Mouse (Mus musculus) MEL (cell line): ENCODE measurements at regions not wholly inside any gene's neighbourhood (a gene's known extent, or its start where the extent isn't known, plus 50 kb on each side); places are given as distances from the start of the nearest gene placed in this dataset.

Experiments
- DNase-seq: peaks from one replicate; pipeline ENCODE4 v3.0.0; 2011; ENCODE audit warnings: low read depth, low spot score
- H3K27ac ChIP-seq: 2 replicates; pipeline ENCODE4 v1.5.1; 2012; ENCODE audit warnings: low read depth, mild to moderate bottlenecking, control low read depth, low read length, moderate library complexity; ENCODE audit not compliant: control insufficient read depth
- H3K27me3 ChIP-seq, 2 experiments: fragments of 150-350 bp in 1 of 2; sonication (generic) in 1 of 2; 2 replicates each; pipeline ENCODE4 v1.6.1; 2012; ENCODE audit warnings: low read length in 2 of 2, mild to moderate bottlenecking in 2 of 2, improper control_type of control experiment in 1 of 2, moderate library complexity in 1 of 2; ENCODE audit not compliant: insufficient read depth in 2 of 2, control insufficient read depth in 1 of 2
- H3K36me3 ChIP-seq, 2 experiments: 2 replicates each; pipeline ENCODE4 v1.6.1; 2012 to 2014; ENCODE audit warnings: low read length in 2 of 2, improper control_type of control experiment in 1 of 2, inconsistent platforms in 1 of 2, mild to moderate bottlenecking in 1 of 2; ENCODE audit not compliant: insufficient read depth in 2 of 2, control insufficient read depth in 1 of 2
- H3K4me1 ChIP-seq, 2 experiments: fragments of 150-350 bp in 1 of 2; sonication (generic) in 1 of 2; 2 replicates each; pipeline ENCODE4 v1.6.1; 2012; ENCODE audit warnings: low read length in 2 of 2, improper control_type of control experiment in 1 of 2, mild to moderate bottlenecking in 1 of 2; ENCODE audit not compliant: insufficient read depth in 2 of 2, control insufficient read depth in 1 of 2
- H3K4me3 ChIP-seq, 2 experiments: fragments of 150-350 bp in 1 of 2; sonication (generic) in 1 of 2; 2 replicates each; pipeline ENCODE4 v1.5.1; 2012; ENCODE audit warnings: low read depth in 2 of 2, low read length in 2 of 2, mild to moderate bottlenecking in 2 of 2, moderate library complexity in 2 of 2, control low read depth in 1 of 2, improper control_type of control experiment in 1 of 2; ENCODE audit not compliant: control insufficient read depth in 1 of 2, insufficient read depth in 1 of 2
- H3K79me2 ChIP-seq: 2 replicates; pipeline ENCODE4 v1.6.1; 2012; ENCODE audit warnings: mild to moderate bottlenecking, low read length, moderate library complexity; ENCODE audit not compliant: control insufficient read depth, poor library complexity, insufficient read depth
- H3K9ac ChIP-seq: 2 replicates; pipeline ENCODE4 v1.6.1; 2012; ENCODE audit warnings: low read depth, mild to moderate bottlenecking, control low read depth, low read length, moderate library complexity; ENCODE audit not compliant: control insufficient read depth, poor library complexity, severe bottlenecking
- H3K9me3 ChIP-seq: fragments of 150-350 bp; sonication (generic); replicated peaks from 2 replicates; pipeline ENCODE4 v1.6.1; 2012; ENCODE audit warnings: mild to moderate bottlenecking, low read length, improper control_type of control experiment, moderate library complexity; ENCODE audit not compliant: insufficient read depth
- BHLHE40 ChIP-seq: IDR thresholded peaks from 2 replicates; pipeline ENCODE4 v1.6.1; 2012; ENCODE audit warnings: low read depth, mild to moderate bottlenecking, inconsistent platforms, low read length, improper control_type of control experiment, borderline replicate concordance
- CHD1 ChIP-seq: IDR thresholded peaks from 2 replicates; pipeline ENCODE4 v1.6.1; 2012; ENCODE audit warnings: low read depth, mild to moderate bottlenecking, inconsistent platforms, low read length, improper control_type of control experiment
- CHD2 ChIP-seq: IDR thresholded peaks from 2 replicates; pipeline ENCODE4 v1.6.1; 2011; ENCODE audit warnings: low read length, improper control_type of control experiment
- CTCF ChIP-seq, 3 experiments: IDR thresholded peaks in 2 of 3; conservative IDR thresholded peaks in 1 of 3; 2 replicates each; pipeline ENCODE4 v1.5.1; 2011 to 2012; ENCODE audit warnings: low read length in 3 of 3, low read depth in 2 of 3, mild to moderate bottlenecking in 2 of 3, improper control_type of control experiment in 1 of 3, inconsistent platforms in 1 of 3, mixed read lengths in 1 of 3, moderate library complexity in 1 of 3; ENCODE audit not compliant: control insufficient read depth in 1 of 3, insufficient read depth in 1 of 3, poor library complexity in 1 of 3, severe bottlenecking in 1 of 3
- E2F4 ChIP-seq: IDR thresholded peaks from 2 replicates; pipeline ENCODE4 v1.6.1; 2011; ENCODE audit warnings: low read depth, low read length, improper control_type of control experiment, borderline replicate concordance
- ELF1 ChIP-seq: IDR thresholded peaks from 2 replicates; pipeline ENCODE4 v1.6.1; 2014; ENCODE audit warnings: low read depth, mild to moderate bottlenecking, inconsistent platforms, low read length, improper control_type of control experiment, moderate library complexity
- EP300 ChIP-seq, 2 experiments: IDR thresholded peaks; 2 replicates each; pipeline ENCODE4 v1.6.1; 2011; ENCODE audit warnings: improper control_type of control experiment in 2 of 2, low read length in 2 of 2, low read depth in 1 of 2, mild to moderate bottlenecking in 1 of 2
- ETS1 ChIP-seq: IDR thresholded peaks from 2 replicates; pipeline ENCODE4 v1.6.1; 2012; ENCODE audit warnings: low read depth, mild to moderate bottlenecking, inconsistent platforms, low read length, improper control_type of control experiment, moderate library complexity
- GABPA ChIP-seq: IDR thresholded peaks from 2 replicates; pipeline ENCODE4 v1.6.1; 2012; ENCODE audit warnings: low read depth, mild to moderate bottlenecking, inconsistent platforms, low read length, improper control_type of control experiment, moderate library complexity
- GATA1 ChIP-seq: IDR thresholded peaks from 2 replicates; pipeline ENCODE4 v1.6.1; 2011; ENCODE audit warnings: low read depth, low read length, improper control_type of control experiment
- HCFC1 ChIP-seq: IDR thresholded peaks from 2 replicates; pipeline ENCODE4 v1.6.1; 2012; ENCODE audit warnings: low read depth, mild to moderate bottlenecking, inconsistent platforms, low read length, improper control_type of control experiment, moderate library complexity
- JUND ChIP-seq: IDR thresholded peaks from 2 replicates; pipeline ENCODE4 v1.6.1; 2011; ENCODE audit warnings: low read depth, mild to moderate bottlenecking, improper control_type of control experiment, low read length
- MAFK ChIP-seq: IDR thresholded peaks from 2 replicates; pipeline ENCODE4 v1.6.1; 2011; ENCODE audit warnings: low read depth, mild to moderate bottlenecking, low read length, improper control_type of control experiment, borderline replicate concordance
- MAX ChIP-seq: IDR thresholded peaks from 2 replicates; pipeline ENCODE4 v1.6.1; 2011; ENCODE audit warnings: low read length, improper control_type of control experiment
- MAZ ChIP-seq: IDR thresholded peaks from 2 replicates; pipeline ENCODE4 v1.6.1; 2012; ENCODE audit warnings: low read depth, mild to moderate bottlenecking, inconsistent platforms, low read length, improper control_type of control experiment
- MEF2A ChIP-seq: IDR thresholded peaks from 2 replicates; pipeline ENCODE4 v1.6.1; 2014; ENCODE audit warnings: low read depth, mild to moderate bottlenecking, inconsistent platforms, low read length, improper control_type of control experiment; ENCODE audit not compliant: poor library complexity, insufficient replicate concordance, severe bottlenecking; ENCODE audit errors: extremely low read depth
- MXI1 ChIP-seq: IDR thresholded peaks from 2 replicates; pipeline ENCODE4 v1.6.1; 2011; ENCODE audit warnings: mild to moderate bottlenecking, low read depth, low read length, improper control_type of control experiment
- MYB ChIP-seq: IDR thresholded peaks from 2 replicates; pipeline ENCODE4 v1.6.1; 2011; ENCODE audit warnings: mild to moderate bottlenecking, low read depth, low read length, improper control_type of control experiment
- MYC ChIP-seq: IDR thresholded peaks from 2 replicates; pipeline ENCODE4 v1.6.1; 2011; ENCODE audit warnings: low read depth, mild to moderate bottlenecking, low read length, improper control_type of control experiment, moderate library complexity
- NELFE ChIP-seq: IDR thresholded peaks from 2 replicates; pipeline ENCODE4 v1.6.1; 2011; ENCODE audit warnings: low read depth, low read length, improper control_type of control experiment
- NRF1 ChIP-seq: IDR thresholded peaks from 2 replicates; pipeline ENCODE4 v1.6.1; 2014; ENCODE audit warnings: low read depth, mild to moderate bottlenecking, inconsistent platforms, low read length, improper control_type of control experiment, moderate library complexity; ENCODE audit not compliant: poor library complexity, insufficient read depth, severe bottlenecking
- POLR2A ChIP-seq, 2 experiments: IDR thresholded peaks; 2 replicates each; pipeline ENCODE4 v1.6.1; 2011 to 2012; ENCODE audit warnings: low read length in 2 of 2, mild to moderate bottlenecking in 2 of 2, control low read depth in 1 of 2, improper control_type of control experiment in 1 of 2, low read depth in 1 of 2, moderate library complexity in 1 of 2; ENCODE audit not compliant: control insufficient read depth in 1 of 2, insufficient read depth in 1 of 2, poor library complexity in 1 of 2
- POLR2AphosphoS2 ChIP-seq: IDR thresholded peaks from 2 replicates; pipeline ENCODE4 v1.6.1; 2011; ENCODE audit warnings: low read length, improper control_type of control experiment
- POLR2AphosphoS5 ChIP-seq: IDR thresholded peaks from 2 replicates; pipeline ENCODE4 v1.6.1; 2012; ENCODE audit warnings: low read depth, borderline replicate concordance, mild to moderate bottlenecking, inconsistent platforms, low read length, moderate library complexity, mixed read lengths
- RAD21 ChIP-seq: IDR thresholded peaks from 2 replicates; pipeline ENCODE4 v1.6.1; 2011; ENCODE audit warnings: mild to moderate bottlenecking, low read depth, low read length, improper control_type of control experiment
- RCOR1 ChIP-seq: IDR thresholded peaks from 2 replicates; pipeline ENCODE4 v1.6.1; 2012; ENCODE audit warnings: low read depth, mild to moderate bottlenecking, inconsistent platforms, low read length, improper control_type of control experiment
- SIN3A ChIP-seq: IDR thresholded peaks from 2 replicates; pipeline ENCODE4 v1.6.1; 2012; ENCODE audit warnings: low read length, improper control_type of control experiment, inconsistent platforms
- SMC3 ChIP-seq: IDR thresholded peaks from 2 replicates; pipeline ENCODE4 v1.6.1; 2011; ENCODE audit warnings: low read depth, low read length, improper control_type of control experiment
- TAL1 ChIP-seq: IDR thresholded peaks from 2 replicates; pipeline ENCODE4 v1.6.1; 2012; ENCODE audit warnings: mild to moderate bottlenecking, inconsistent platforms, low read length, moderate library complexity, mixed read lengths
- TBP ChIP-seq: IDR thresholded peaks from 2 replicates; pipeline ENCODE4 v1.8.0; 2011; ENCODE audit warnings: low read depth, low read length, improper control_type of control experiment
- TCF12 ChIP-seq: IDR thresholded peaks from 2 replicates; pipeline ENCODE4 v1.6.1; 2014; ENCODE audit warnings: low read depth, mild to moderate bottlenecking, inconsistent platforms, low read length, improper control_type of control experiment, moderate library complexity
- UBTF ChIP-seq: IDR thresholded peaks from 2 replicates; pipeline ENCODE4 v1.6.1; 2012; ENCODE audit warnings: low read depth, mild to moderate bottlenecking, inconsistent platforms, low read length, improper control_type of control experiment, moderate library complexity, borderline replicate concordance; ENCODE audit not compliant: insufficient read depth
- USF1 ChIP-seq: IDR thresholded peaks from 2 replicates; pipeline ENCODE4 v1.6.1; 2014; ENCODE audit warnings: low read depth, mild to moderate bottlenecking, inconsistent platforms, low read length, improper control_type of control experiment, moderate library complexity
- USF2 ChIP-seq, 2 experiments: IDR thresholded peaks; 2 replicates each; pipeline ENCODE4 v1.6.1; 2011 to 2012; ENCODE audit warnings: improper control_type of control experiment in 2 of 2, low read length in 2 of 2, borderline replicate concordance in 1 of 2, inconsistent platforms in 1 of 2, low read depth in 1 of 2, mild to moderate bottlenecking in 1 of 2; ENCODE audit not compliant: insufficient read depth in 1 of 2
- ZC3H11A ChIP-seq: IDR thresholded peaks from 2 replicates; pipeline ENCODE4 v1.6.1; 2012; ENCODE audit warnings: low read depth, mild to moderate bottlenecking, inconsistent platforms, low read length, improper control_type of control experiment
- ZKSCAN1 ChIP-seq: IDR thresholded peaks from 2 replicates; pipeline ENCODE4 v1.6.1; 2012; ENCODE audit warnings: low read depth, mild to moderate bottlenecking, inconsistent platforms, low read length, improper control_type of control experiment, moderate library complexity
- ZMIZ1 ChIP-seq: IDR thresholded peaks from 2 replicates; pipeline ENCODE4 v1.6.1; 2012; ENCODE audit warnings: low read depth, mild to moderate bottlenecking, inconsistent platforms, low read length, improper control_type of control experiment, moderate library complexity
- ZNF384 ChIP-seq: IDR thresholded peaks from 2 replicates; pipeline ENCODE4 v1.6.1; 2012; ENCODE audit warnings: low read depth, mild to moderate bottlenecking, inconsistent platforms, low read length, improper control_type of control experiment

DNA sequence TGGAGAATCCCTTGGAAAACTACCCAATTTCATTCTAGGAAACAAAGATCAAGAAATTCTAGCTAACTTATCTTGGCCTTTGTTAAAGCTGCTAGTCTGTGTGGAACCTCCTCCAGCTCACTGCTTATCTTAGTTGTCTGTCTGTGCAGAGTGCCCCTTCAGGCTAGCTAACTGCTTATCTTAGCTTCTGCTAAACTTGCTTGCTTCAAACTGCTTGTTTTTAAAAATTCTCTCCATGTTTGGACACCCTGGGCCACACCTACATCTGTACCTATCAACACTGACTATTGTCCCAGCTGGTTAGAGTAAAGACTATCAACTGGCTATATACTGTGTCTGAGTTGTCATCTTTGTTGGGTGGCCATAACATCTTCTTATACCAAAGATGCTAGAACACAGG, 100.0 kb downstream of the 4930544G11Rik start:
- peak overlapping the region; percentile 68 for H3K27ac ChIP-seq
- peak; percentile 73 for DNase-seq
- TF ChIP-seq NRF1 (no peak), RAD21 (no peak), SMC3 (no peak), E2F4 (no peak), GATA1 (peak; percentile 82), POLR2A (IDR thresholded peaks at IDR 0.05; ENCODE audit: control insufficient read depth in 1 of 2, insufficient read depth in 1 of 2, low read depth in 1 of 2, low read length in 2 of 2, poor library complexity in 1 of 2) (no peak), ETS1 (peak; percentile 56), POLR2AphosphoS2 (no peak), ZC3H11A (no peak), MYB (no peak), MEF2A (no peak), ZKSCAN1 (no peak), TAL1 (peak; percentile 48), TCF12 (peak; percentile 72), HCFC1 (no peak), CHD1 (no peak), ELF1 (no peak), JUND (no peak), MXI1 (no peak), POLR2AphosphoS5 (no peak), USF1 (no peak), SIN3A (peak; percentile 52; the same call in 1 of the 2 replicates), MAZ (no peak), ZMIZ1 (no peak), UBTF (no peak), BHLHE40 (no peak), MYC (no peak), MAX (no peak), RCOR1 (peak; percentile 57), USF2 (IDR thresholded peaks at IDR 0.05; ENCODE audit: borderline replicate concordance in 1 of 2, insufficient read depth in 1 of 2, low read depth in 1 of 2, low read length in 2 of 2) (no peak), MAFK (no peak), EP300 (IDR thresholded peaks at IDR 0.05; ENCODE audit: low read depth in 1 of 2, low read length in 2 of 2) (peak; percentile 70 to 83), GABPA (no peak), NELFE (no peak), TBP (no peak), CHD2 (no peak), ZNF384 (0 out of 2 replicates have a peak, but pooled peaks have one; percentile 13), CTCF (IDR thresholded peaks at IDR 0.05 in 2 of 3, conservative IDR thresholded peaks at IDR 0.05 in 1 of 3; ENCODE audit: control insufficient read depth in 1 of 3, insufficient read depth in 1 of 3, low read depth in 2 of 3, low read length in 3 of 3, poor library complexity in 1 of 3, severe bottlenecking in 1 of 3) (no peak)

More for the DNA sequence above, 100.0 kb downstream of the 4930544G11Rik start:
- Histone ChIP-seq H3K36me3 (peaks cover 0 to 3% of the 10 kb centered on the region in 2 experiments; a peak in 2 of 4 replicates), H3K27me3 (no peaks in the 10 kb centered on the region), H3K9me3 (no peaks in the 10 kb centered on the region), H3K4me1 (peaks cover 0 to 4% of the 10 kb centered on the region in 2 experiments; a peak in 2 of 4 replicates), H3K9ac (no peak overlapping the region), H3K4me3 (no peak overlapping the region), H3K79me2 (no peaks in the 10 kb centered on the region)
